Mouse (Mus musculus): ENCODE measurements at regions not wholly inside any gene's neighbourhood (a gene's known extent, or its start where the extent isn't known, plus 50 kb on each side); places are given as distances from the start of the nearest gene placed in this dataset.

DNA sequence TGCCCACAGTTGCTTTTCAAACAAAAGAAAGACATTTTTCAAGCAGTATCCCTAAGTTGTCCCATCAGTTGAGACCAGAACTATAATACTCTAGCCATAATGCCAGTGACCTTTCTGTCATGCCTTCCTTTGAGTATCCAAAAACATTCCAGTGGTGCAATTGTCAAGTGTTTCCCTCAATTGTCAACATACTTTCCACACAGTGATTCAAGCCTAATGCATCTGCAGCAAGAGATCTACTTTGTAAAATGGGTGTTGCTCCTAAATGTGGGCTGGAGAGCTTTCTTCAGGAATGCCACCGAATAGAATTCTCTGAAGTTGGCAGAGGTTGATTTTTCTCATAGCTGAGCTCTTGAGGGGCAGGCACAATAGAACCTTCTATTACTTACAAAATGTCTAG lies 58.0 kb upstream of the Tspan8 start:
- DNase-seq (no peak), ATAC-seq (no peak)
- H3K27ac ChIP-seq (ENCODE audit: low read depth, low read length) = no peak overlapping the region
- no peaks in the 10 kb centered on the region for H3K4me1 ChIP-seq (ENCODE audit: insufficient read depth)
- no peaks in the 10 kb centered on the region for H3K27me3 ChIP-seq (ENCODE audit: insufficient read depth, low read length)
- H3K4me2 ChIP-seq (ENCODE audit: low read depth) = no peak overlapping the region
- H3K9me3 ChIP-seq (ENCODE audit: low read length) = no peaks in the 10 kb centered on the region
- no peaks in the 10 kb centered on the region for H3K36me3 ChIP-seq (ENCODE audit: insufficient read depth)
- H3K4me3 ChIP-seq (ENCODE audit: low read depth, low read length) = no peak overlapping the region
- WGBS = 73% methylated on average over 1 of the region's 1 CpGs
- no peak overlapping the region for H3K9ac ChIP-seq
- no peak for TF ChIP-seq CTCF (IDR thresholded peaks at IDR 0.05; ENCODE audit: low read depth)

Measured in forebrain, postnatal 0 days (tissue).